10 mouse cellular contexts compared by ENCODE assay signal in the genomic region with DNA sequence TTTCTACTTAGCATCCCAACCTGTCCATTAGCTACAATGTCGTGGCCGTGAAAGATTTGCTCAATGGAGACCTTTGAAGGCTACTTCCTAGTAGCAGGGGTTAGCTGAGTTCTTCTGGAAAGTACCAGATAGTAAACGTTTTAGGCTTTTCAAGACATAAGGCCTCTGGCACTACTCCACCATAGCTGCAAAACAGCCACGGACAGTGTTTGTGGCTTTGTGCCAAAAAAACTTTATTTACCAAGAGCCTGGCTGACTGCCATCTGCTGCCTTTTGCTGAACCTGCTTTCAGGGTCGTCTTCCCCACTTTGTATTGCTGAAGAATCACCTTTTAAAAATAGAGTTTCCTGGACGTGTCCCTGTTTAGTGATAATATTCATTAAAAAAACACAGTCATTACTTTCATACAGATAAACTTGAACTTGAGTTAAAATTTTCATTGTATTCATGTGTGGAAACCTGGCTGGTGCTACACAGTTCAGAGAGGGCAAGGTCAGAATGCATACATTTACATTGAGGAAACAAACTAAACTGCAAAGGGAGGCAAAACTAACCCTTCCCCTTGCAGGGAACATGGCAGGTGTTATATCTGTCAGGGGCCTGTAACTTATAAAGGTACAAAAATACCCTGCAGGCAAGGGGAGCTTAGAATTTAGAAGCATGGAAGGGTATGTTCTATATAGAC. TPM values are rescaled to one million over a fixed set of nuclear protein-coding genes. Genes with fewer than 3 reads are reported as not detected.
DNase-seq lines count a peak whose midpoint lies in the region; ATAC-seq and TF ChIP-seq lines count a peak whose summit lies in the region.
"Had no signal": no experiment of that assay in that cellular context is flagged by ENCODE, and none has a peak within 500 bp of the region (broad histone marks: within the 10 kb centered on the region; RNA-seq: fewer than 3 reads in every experiment).

No protein-coding gene starts in this region.

- no peak overlapping the region for H3K4me3 ChIP-seq in heart, embryonic 14.5 days (ENCODE audit: control insufficient read depth in 1 of 2, insufficient read depth in 1 of 2, low read depth in 1 of 2, low read length in 2 of 2)
- H3K4me3 ChIP-seq in limb, embryonic 14.5 days (replicated peaks; ENCODE audit: low read length) = no peak overlapping the region
- H3K4me3 ChIP-seq in limb, embryonic 10.5 days = no peak overlapping the region
- H3K4me3 ChIP-seq in liver, embryonic 16.5 days (ENCODE audit: low read depth, low read length) = no peak overlapping the region

- H3K9ac ChIP-seq in heart, embryonic 14.5 days (ENCODE audit: low read length) = no peak overlapping the region
- H3K9ac ChIP-seq in limb, embryonic 14.5 days (ENCODE audit: low read depth, low read length, severe bottlenecking) = no peak overlapping the region
- H3K9ac ChIP-seq in liver, embryonic 16.5 days (ENCODE audit: low read depth, low read length) = no peak overlapping the region

- intact Hi-C loops in heart, postnatal 14 days (cut with DNase I) = no loop called here

- no peaks in the 10 kb centered on the region for H3K9me3 ChIP-seq in heart, embryonic 14.5 days (ENCODE audit: control insufficient read depth, low read length)
- H3K9me3 ChIP-seq in limb, embryonic 14.5 days (ENCODE audit: control insufficient read depth, low read length) = no peaks in the 10 kb centered on the region
- H3K9me3 ChIP-seq in limb, embryonic 10.5 days (replicated peaks) = no peaks in the 10 kb centered on the region
- H3K9me3 ChIP-seq in liver, embryonic 16.5 days (replicated peaks; ENCODE audit: control insufficient read depth, low read length) = no peaks in the 10 kb centered on the region

- H3K4me2 ChIP-seq in heart, embryonic 14.5 days (ENCODE audit: low read length) = peak overlapping the region; percentile 12; the same call in 1 of the 2 replicates
- H3K4me2 ChIP-seq in limb, embryonic 14.5 days (replicated peaks; ENCODE audit: low read depth, low read length, severe bottlenecking) = no peak overlapping the region
- no peak overlapping the region for H3K4me2 ChIP-seq in liver, embryonic 16.5 days (ENCODE audit: low read depth, low read length)

- H3K27ac ChIP-seq in heart, embryonic 14.5 days (replicated peaks in 1 of 2; ENCODE audit: control insufficient read depth in 1 of 2, insufficient read depth in 1 of 2, low read depth in 2 of 2, low read length in 2 of 2) = peak overlapping the region; percentile 39 to 59
- H3K27ac ChIP-seq in limb, embryonic 14.5 days (replicated peaks; ENCODE audit: low read depth, low read length) = no peak overlapping the region
- H3K27ac ChIP-seq in limb, embryonic 10.5 days = no peak overlapping the region
- H3K27ac ChIP-seq in liver, embryonic 16.5 days (ENCODE audit: low read length) = no peak overlapping the region

- DNase-seq in heart, postnatal 14 days = no peak
- peak; percentile 42 for DNase-seq in limb, embryonic 14.5 days (ENCODE audit: low spot score)
- DNase-seq in limb, embryonic 10.5 days (ENCODE audit: low spot score) = no peak
- peak; percentile 32 for DNase-seq in adipocyte (ENCODE audit: low spot score)
- no peak for DNase-seq in natural killer cell, adult 2 months (ENCODE audit: low spot score in 2 of 2)
- no peak for DNase-seq in thymus, postnatal 25 days
- DNase-seq: heart, postnatal 36 days had no signal

- H3K4me1 ChIP-seq in heart, embryonic 14.5 days (ENCODE audit: control insufficient read depth in 2 of 2, insufficient read depth in 2 of 2, low read length in 2 of 2) = peaks cover 3 to 9% of the 10 kb centered on the region in 2 experiments
- peaks cover 5% of the 10 kb centered on the region; the same call in 1 of the 2 replicates for H3K4me1 ChIP-seq in limb, embryonic 14.5 days (ENCODE audit: control insufficient read depth, insufficient read depth, low read length)
- H3K4me1 ChIP-seq in limb, embryonic 10.5 days = no peaks in the 10 kb centered on the region
- no peaks in the 10 kb centered on the region for H3K4me1 ChIP-seq in liver, embryonic 16.5 days (ENCODE audit: control insufficient read depth, low read depth, low read length)

- no peak for ATAC-seq in heart, embryonic 14.5 days (ENCODE audit: insufficient number of reproducible peaks, insufficient read depth, low FRiP score, low read depth)
- no peak for ATAC-seq in limb, embryonic 14.5 days (ENCODE audit: low FRiP score, low read depth)
- peak; percentile 51 for ATAC-seq in liver, embryonic 16.5 days (ENCODE audit: low read depth)

- WGBS in heart, embryonic 14.5 days = 22% methylated on average over 6 of the region's 6 CpGs
- 51% methylated on average over 6 of the region's 6 CpGs for WGBS in limb, embryonic 14.5 days
- whole genome bisulfite sequencing in limb, embryonic 10.5 days = 87% methylated on average over 6 of the region's 6 CpGs
- 43% methylated on average over 6 of the region's 6 CpGs for WGBS in liver, embryonic 16.5 days (ENCODE audit: insufficient replicate concordance)

- no peaks in the 10 kb centered on the region for H3K27me3 ChIP-seq in heart, embryonic 14.5 days (ENCODE audit: control insufficient read depth, insufficient read depth, low read length)
- no peaks in the 10 kb centered on the region for H3K27me3 ChIP-seq in limb, embryonic 14.5 days (ENCODE audit: control insufficient read depth, insufficient read depth, low read length)
- 0 out of 2 replicates have a peak, but pooled peaks cover 4% of the 10 kb centered on the region for H3K27me3 ChIP-seq in limb, embryonic 10.5 days (ENCODE audit: low read depth, poor library complexity, severe bottlenecking)
- no peaks in the 10 kb centered on the region for H3K27me3 ChIP-seq in liver, embryonic 16.5 days (ENCODE audit: control insufficient read depth, insufficient read depth, low read depth, low read length)

- H3K36me3 ChIP-seq in heart, embryonic 14.5 days (ENCODE audit: control insufficient read depth, insufficient read depth, low read length) = no peaks in the 10 kb centered on the region
- no peaks in the 10 kb centered on the region for H3K36me3 ChIP-seq in limb, embryonic 14.5 days (ENCODE audit: control insufficient read depth, insufficient read depth, low read length)
- no peaks in the 10 kb centered on the region for H3K36me3 ChIP-seq in limb, embryonic 10.5 days
- H3K36me3 ChIP-seq in liver, embryonic 16.5 days (ENCODE audit: control insufficient read depth, insufficient read depth) = no peaks in the 10 kb centered on the region

- no peak for TF ChIP-seq POLR2A in limb, embryonic 14.5 days (IDR thresholded peaks at IDR 0.05; ENCODE audit: borderline replicate concordance, extremely low read depth, insufficient read depth, insufficient read length)

RNA-seq across cellular contexts. Expression of a gene that starts 54.7 kb away (rescaled TPM):
- polyA plus RNA-seq in heart, embryonic 14.5 days (2014; fragmentation: Nextera tagmentation; extraction: Ambion mirVana) = 97.0 and 102 TPM in 2 replicates
- total RNA-seq in heart, postnatal 14 days (2021) = 100 to 1,000 TPM; 100 to 109 TPM
- polyA plus RNA-seq in limb, embryonic 14.5 days (2012; rRNA removed) = 54.8 and 64.4 TPM in 2 replicates
- polyA plus RNA-seq in limb, embryonic 14.5 days (2014; fragmentation: Nextera tagmentation; extraction: Ambion mirVana) = 70.1 and 70.7 TPM in 2 replicates
- polyA plus RNA-seq in limb, embryonic 10.5 days (2016; fragmentation: Nextera tagmentation; extraction: Ambion mirVana) = 45.8 and 46.5 TPM in 2 replicates
- polyA plus RNA-seq in liver, embryonic 16.5 days (2015; fragmentation: Nextera tagmentation; extraction: Ambion mirVana) = 45.9 and 49.3 TPM in 2 replicates
- total RNA-seq: megakaryocyte, adult 5-6 weeks had no signal

Comparison
In these comparisons a context has a peak if more than half of its experiments do, and no peak if none do; other contexts are left out.
1. DNase-seq: peak in limb, embryonic 14.5 days (single experiment) and adipocyte (single experiment); none in heart, postnatal 14 days (0 of 2), limb, embryonic 10.5 days (single experiment), natural killer cell, adult 2 months (0 of 2) and thymus, postnatal 25 days (single experiment).
2. H3K27ac ChIP-seq: peak in heart, embryonic 14.5 days (2 of 2); none in limb, embryonic 14.5 days (single experiment), limb, embryonic 10.5 days (single experiment) and liver, embryonic 16.5 days (single experiment).